Mouse (Mus musculus) spleen, adult 2 months (tissue): ENCODE data around the gene Ano7.

Source experiments
- CTCF ChIP-seq: fragments of 200-500 bp; IDR thresholded peaks from 2 replicates; pipeline ENCODE4 v1.5.1; 2011; ENCODE audit warnings: mild to moderate bottlenecking, inconsistent platforms; ENCODE audit not compliant: insufficient read depth, insufficient read length, insufficient replicate concordance; ENCODE audit errors: extremely low read depth
- POLR2A ChIP-seq: fragments of 200-500 bp; IDR thresholded peaks from 2 replicates; pipeline ENCODE4 v1.6.1; 2011; ENCODE audit warnings: low read depth, low read length, inconsistent platforms

GRCm38 (mm10) chr1:93401191-93402052 lies 27.7 kb downstream of the Ano7 start:
- TF ChIP-seq POLR2A: no peak
- TF ChIP-seq CTCF: no peak
